Mouse (Mus musculus) kidney, postnatal 0 days (tissue): ENCODE measurements around the gene Atp11a. TPM values are rescaled to one million over a fixed set of nuclear protein-coding genes. Genes with fewer than 3 reads are reported as not detected.
A peak's percentile ranks its signal among the peaks of the same experiment; 100 is the strongest.

Source experiments
- ATAC-seq: fragments of 200-750 bp; cut with Nextera tagmentation; replicated peaks from 2 replicates; pipeline ENCODE4 v1.8.0; 2017; ENCODE audit warnings: low read depth, moderate number of reproducible peaks, moderate TSS enrichment, moderate library complexity; ENCODE audit not compliant: low FRiP score
- DNase-seq: peaks from one replicate; pipeline ENCODE4 v3.0.0-alpha.2; 2016; ENCODE audit warnings: low spot score
- H3K27ac ChIP-seq: fragments of 300-500 bp; sonication (generic); 2 replicates; pipeline ENCODE4 v1.5.1; 2014; ENCODE audit warnings: mild to moderate bottlenecking
- H3K27me3 ChIP-seq: fragments of 300-500 bp; sonication (generic); 2 replicates; pipeline ENCODE4 v1.6.1; 2014; ENCODE audit warnings: low read length, mixed read lengths; ENCODE audit not compliant: insufficient read depth
- H3K36me3 ChIP-seq: fragments of 300-500 bp; sonication (generic); 2 replicates; pipeline ENCODE4 v1.6.1; 2014; ENCODE audit warnings: low read length, mixed read lengths; ENCODE audit not compliant: insufficient read depth
- H3K4me1 ChIP-seq: fragments of 300-500 bp; sonication (generic); replicated peaks from 2 replicates; pipeline ENCODE4 v1.6.1; 2014; ENCODE audit warnings: antibody characterized with exemption, low read length, mixed read lengths; ENCODE audit not compliant: insufficient read depth
- H3K4me2 ChIP-seq: fragments of 300-500 bp; sonication (generic); 2 replicates; pipeline ENCODE4 v1.6.1; 2014; ENCODE audit warnings: mild to moderate bottlenecking, low read length, moderate library complexity, mixed read lengths
- H3K4me3 ChIP-seq: fragments of 300-500 bp; sonication (generic); replicated peaks from 2 replicates; pipeline ENCODE4 v1.5.1; 2014; ENCODE audit warnings: low read depth, low read length
- H3K9ac ChIP-seq: fragments of 300-500 bp; sonication (generic); 2 replicates; pipeline ENCODE4 v1.6.1; 2014; ENCODE audit warnings: low read depth, low read length
- H3K9me3 ChIP-seq: fragments of 300-500 bp; sonication (generic); replicated peaks from 2 replicates; pipeline ENCODE4 v1.6.1; 2016; ENCODE audit warnings: low read length, inconsistent platforms, mixed read lengths
- CTCF ChIP-seq: IDR thresholded peaks from 2 replicates; pipeline ENCODE4 v1.5.1; 2016; ENCODE audit warnings: antibody characterized with exemption, low read depth, mild to moderate bottlenecking, moderate library complexity
- WGBS: fragments of 180-500 bp; shearing (Covaris S2); extraction: QIAGEN DNeasy Blood & Tissue Kit; methylation state at CpG from one replicate; pipeline ENCODE4 v1.1.7; 2014; 5-methylcytosine and 5-hydroxymethylcytosine counted together
- polyA plus RNA-seq: library from polyadenylated mRNA; unstranded; fragments of >200 nt; fragmentation: Nextera tagmentation; extraction: Ambion mirVana; gene quantifications from 2 replicates; pipeline ENCODE4 v1.2.1, GENCODE M21; 2015

The Atp11a gene
- polyA plus RNA-seq, 1 experiment from 2014 or later: 24.5 TPM

DNA sequence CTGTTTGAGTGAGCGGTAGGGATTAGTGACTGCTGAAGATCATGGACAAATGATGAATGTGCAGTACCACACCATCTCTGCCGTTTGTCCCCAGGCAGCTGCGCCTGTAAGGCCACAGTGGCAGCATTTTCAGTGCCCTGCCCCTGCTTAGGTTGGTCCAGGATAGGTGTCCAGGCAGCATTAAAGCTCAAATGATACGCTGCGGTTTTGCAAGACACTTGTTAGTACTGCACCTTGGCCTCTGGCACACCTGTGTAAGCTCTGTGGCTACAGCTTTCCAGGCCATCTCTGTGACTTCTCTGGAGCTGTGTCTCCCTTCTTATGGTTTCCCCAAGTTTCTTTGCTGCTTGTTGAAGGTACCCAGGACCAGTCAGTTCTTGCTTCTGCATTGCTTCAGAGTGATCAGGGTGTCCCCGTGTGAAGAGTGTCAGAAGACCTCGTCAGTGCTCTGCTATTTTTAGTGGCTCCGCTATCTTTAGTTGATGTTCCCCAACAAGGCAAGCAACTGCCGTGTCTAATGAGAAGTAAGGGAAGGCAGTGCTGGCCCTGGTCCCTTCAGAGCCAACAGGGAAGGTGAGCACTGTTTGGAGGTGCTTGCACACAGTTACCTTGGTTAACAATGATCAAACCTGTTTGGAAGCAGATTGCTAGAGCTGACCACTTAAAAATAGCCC lies 18.6 kb downstream of the Atp11a start:
- 73% methylated on average over 9 of the region's 9 CpGs for WGBS
- no peak for ATAC-seq
- H3K27ac ChIP-seq: no peak overlapping the region

DNA sequence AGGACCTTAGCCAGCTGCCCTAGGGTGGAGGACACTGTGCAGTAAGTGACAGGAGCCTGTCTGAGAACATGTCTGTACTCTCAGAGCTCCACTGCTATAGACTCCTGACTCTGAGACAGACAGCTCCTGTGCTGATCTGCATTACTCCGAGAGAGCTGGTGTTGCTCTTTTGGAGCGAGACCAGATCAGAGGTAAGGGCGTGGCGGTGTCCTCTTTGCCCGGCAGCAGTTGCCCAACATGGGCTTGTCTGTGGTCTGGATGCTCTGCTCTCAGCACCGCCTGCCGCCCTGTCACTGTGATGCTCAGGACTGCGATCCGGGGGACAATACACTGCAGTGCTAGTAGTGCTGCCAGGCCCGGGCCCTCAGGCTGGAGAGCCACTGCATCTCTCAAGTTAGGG lies 19.4 kb downstream of the Atp11a start:
- Histone ChIP-seq H3K36me3 (no peaks in the 10 kb centered on the region), H3K4me1 (peaks cover 5% of the 10 kb centered on the region; the same call in 1 of the 2 replicates), H3K4me3 (no peak overlapping the region), H3K27me3 (no peaks in the 10 kb centered on the region), H3K4me2 (no peak overlapping the region), H3K9ac (no peak overlapping the region), H3K27ac (no peak overlapping the region), H3K9me3 (no peaks in the 10 kb centered on the region)
- DNase-seq (no peak), ATAC-seq (peak; percentile 40; the same call in 1 of the 2 replicates)
- no peak for TF ChIP-seq CTCF
- WGBS: 70% methylated on average over 10 of the region's 10 CpGs

More for the DNA sequence above, 18.6 kb downstream of the Atp11a start:
- Histone ChIP-seq H3K27me3 (no peaks in the 10 kb centered on the region), H3K4me1 (peaks cover 5% of the 10 kb centered on the region; the same call in 1 of the 2 replicates), H3K4me2 (no peak overlapping the region), H3K9ac (no peak overlapping the region), H3K9me3 (no peaks in the 10 kb centered on the region), H3K36me3 (no peaks in the 10 kb centered on the region), H3K4me3 (no peak overlapping the region)
- DNase-seq: no peak
- no peak for TF ChIP-seq CTCF

GRCm38 (mm10) chr8:12777171-12777570 lies 20.4 kb downstream of the Atp11a start:
- no peaks in the 10 kb centered on the region for H3K36me3 ChIP-seq
- DNase-seq (no peak), ATAC-seq (no peak)
- no peaks in the 10 kb centered on the region for H3K9me3 ChIP-seq
- WGBS: 60% methylated on average over 5 of the region's 5 CpGs
- no peak for TF ChIP-seq CTCF
- H3K9ac ChIP-seq: no peak overlapping the region
- H3K4me1 ChIP-seq: peaks cover 5% of the 10 kb centered on the region; the same call in 1 of the 2 replicates
- H3K4me2 ChIP-seq: no peak overlapping the region
- no peaks in the 10 kb centered on the region for H3K27me3 ChIP-seq
- H3K4me3 ChIP-seq: no peak overlapping the region
- no peak overlapping the region for H3K27ac ChIP-seq

DNA sequence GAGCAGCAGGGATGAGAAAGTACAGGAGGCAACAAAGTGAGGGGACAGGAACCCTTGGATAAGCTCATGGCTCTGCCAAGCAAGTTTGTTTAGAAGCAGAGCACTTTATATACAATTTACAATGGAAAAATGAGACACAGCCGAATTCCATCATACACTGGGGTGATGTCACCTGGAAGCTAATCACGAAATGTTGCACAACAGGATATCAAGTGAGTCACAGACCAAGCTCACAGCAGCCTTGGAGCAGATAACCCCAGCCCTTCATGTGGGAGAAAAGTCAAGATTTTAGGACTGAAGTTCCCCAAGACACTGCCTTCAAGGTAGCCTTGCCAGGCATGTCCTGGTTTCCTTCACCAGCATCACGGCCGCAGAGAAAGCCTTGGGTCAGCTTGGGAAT lies 22.7 kb downstream of the Atp11a start:
- peaks cover 5% of the 10 kb centered on the region; the same call in 1 of the 2 replicates for H3K4me1 ChIP-seq
- 63% methylated on average over 4 of the region's 4 CpGs for WGBS
- H3K4me2 ChIP-seq: no peak overlapping the region
- no peaks in the 10 kb centered on the region for H3K36me3 ChIP-seq
- H3K27ac ChIP-seq: no peak overlapping the region
- ATAC-seq: no peak
- no peak for DNase-seq
- H3K9ac ChIP-seq: no peak overlapping the region
- no peaks in the 10 kb centered on the region for H3K9me3 ChIP-seq
- H3K4me3 ChIP-seq: no peak overlapping the region
- H3K27me3 ChIP-seq: no peaks in the 10 kb centered on the region
- no peak for TF ChIP-seq CTCF

DNA sequence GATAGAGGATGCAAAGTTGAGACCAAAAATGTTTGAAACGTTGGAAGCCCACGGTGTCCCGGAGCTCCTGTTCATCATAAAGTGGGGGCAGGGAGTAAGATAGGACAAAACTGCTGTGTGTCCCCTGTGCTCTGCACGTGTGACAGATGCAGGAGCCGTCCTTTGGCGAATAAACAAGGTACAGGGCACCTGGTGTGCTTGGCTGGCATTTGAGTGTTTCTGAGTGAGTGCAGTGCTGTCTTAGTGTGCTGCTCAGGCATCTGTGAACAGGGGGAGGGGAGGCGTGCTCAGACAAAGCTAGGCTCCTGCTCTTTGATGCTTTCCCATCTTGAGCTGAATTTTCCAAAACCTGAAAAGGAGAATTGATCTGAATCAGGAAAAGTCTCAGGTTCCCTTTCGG lies 28.7 kb downstream of the Atp11a start:
- Histone ChIP-seq H3K9ac (no peak overlapping the region), H3K4me3 (no peak overlapping the region), H3K27me3 (no peaks in the 10 kb centered on the region), H3K36me3 (0 out of 2 replicates have a peak, but pooled peaks cover 4% of the 10 kb centered on the region), H3K9me3 (no peaks in the 10 kb centered on the region), H3K4me1 (no peaks in the 10 kb centered on the region), H3K4me2 (no peak overlapping the region), H3K27ac (no peak overlapping the region)
- DNase-seq (no peak), ATAC-seq (no peak)
- no peak for TF ChIP-seq CTCF
- WGBS: 66% methylated on average over 8 of the region's 8 CpGs

- Histone ChIP-seq H3K4me3 (no peak overlapping the region), H3K9ac (no peak overlapping the region), H3K27me3 (no peaks in the 10 kb centered on the region), H3K27ac (no peak overlapping the region), H3K4me2 (no peak overlapping the region), H3K4me1 (no peaks in the 10 kb centered on the region), H3K36me3 (0 out of 2 replicates have a peak, but pooled peaks cover 4% of the 10 kb centered on the region), H3K9me3 (no peaks in the 10 kb centered on the region)
- TF ChIP-seq CTCF: no peak
- no peak for DNase-seq
- 77% methylated on average over 14 of the region's 14 CpGs for WGBS
- ATAC-seq: no peak
These were observed 29.6 kb downstream of the Atp11a start for GRCm38 (mm10) chr8:12786261-12786957.
